8 mouse cellular contexts compared by ENCODE assay signal in genomic region chr17:9167571-9168201, GRCm38 (mm10).
A peak's percentile ranks its signal among the peaks of the same experiment; 100 is the strongest.
DNase-seq lines count a peak whose midpoint lies in the region; ATAC-seq and TF ChIP-seq lines count a peak whose summit lies in the region.

No protein-coding gene starts in this region.

- H3K4me3 ChIP-seq in lung, adult 2 months (replicated peaks; ENCODE audit: extremely low read depth, low read depth, low read length), result no peak overlapping the region
- peak overlapping the region; percentile 45 for H3K4me3 ChIP-seq in embryonic facial prominence, embryonic 13.5 days
- peak overlapping the region; percentile 61 for H3K4me3 ChIP-seq in midbrain, embryonic 10.5 days
- peak overlapping the region; percentile 8 for H3K4me3 ChIP-seq in testis, adult 2 months (ENCODE audit: control insufficient read depth, low read depth, low read length)

- no peaks in the 10 kb centered on the region for H3K36me3 ChIP-seq in embryonic facial prominence, embryonic 13.5 days
- H3K36me3 ChIP-seq in midbrain, embryonic 10.5 days, result no peaks in the 10 kb centered on the region
- H3K36me3 ChIP-seq in testis, adult 2 months (ENCODE audit: control insufficient read depth, insufficient read depth, low read length), result no peaks in the 10 kb centered on the region

- TF ChIP-seq POLR2A in lung, adult 2 months (IDR thresholded peaks at IDR 0.05; ENCODE audit: borderline replicate concordance, extremely low read depth, low read depth, low read length), result no peak
- no peak for TF ChIP-seq POLR2A in testis, adult 2 months (IDR thresholded peaks at IDR 0.05; ENCODE audit: control insufficient read depth, low read depth, low read length)

- no peak for ATAC-seq in embryonic facial prominence, embryonic 13.5 days (ENCODE audit: insufficient number of reproducible peaks, insufficient read depth, low FRiP score, low TSS enrichment, low read depth)

- peak; percentile 5 for DNase-seq in lung, adult 2 months
- DNase-seq in lung, adult 18-20 months, result no peak
- peak; percentile 14 to 15 for DNase-seq in heart, postnatal 10 days
- peak; percentile 24 to 39 for DNase-seq in layer of hippocampus, postnatal 36 days
- peak; percentile 56 for DNase-seq in midbrain, embryonic 10.5 days (ENCODE audit: low spot score)
- DNase-seq in gastrocnemius, postnatal 14 days, result no peak

- intact Hi-C loops in heart, postnatal 10 days (cut with DNase I), result loop anchor here (2.0 to 5.0 kb wide), 6 partner anchors 135 to 1900 kb away; no protein-coding TSS in a partner anchor
- intact Hi-C loops in gastrocnemius, postnatal 14 days (cut with DNase I; ENCODE audit: low total_unique reads), result no loop called here

- no peaks in the 10 kb centered on the region; the same call in 1 of the 2 replicates for H3K4me1 ChIP-seq in lung, adult 2 months (ENCODE audit: control insufficient read depth, insufficient read depth, low read length)
- H3K4me1 ChIP-seq in embryonic facial prominence, embryonic 13.5 days, result peaks cover 16% of the 10 kb centered on the region
- peaks cover 40% of the 10 kb centered on the region for H3K4me1 ChIP-seq in midbrain, embryonic 10.5 days
- peaks cover 5% of the 10 kb centered on the region for H3K4me1 ChIP-seq in testis, adult 2 months (ENCODE audit: control insufficient read depth, insufficient read depth, low read length)

- TF ChIP-seq CTCF in lung, adult 2 months (IDR thresholded peaks at IDR 0.05; ENCODE audit: insufficient read depth, low read length), result no peak
- no peak for TF ChIP-seq CTCF in testis, adult 2 months (IDR thresholded peaks at IDR 0.05; ENCODE audit: control insufficient read depth, insufficient read depth, insufficient replicate concordance, low read depth, low read length)

- WGBS in lung, adult 2 months, result 1% methylated on average over 20 of the region's 20 CpGs
- 0% methylated on average over 20 of the region's 20 CpGs for WGBS in embryonic facial prominence, embryonic 13.5 days
- WGBS in midbrain, embryonic 10.5 days, result under 1% methylated on average over 20 of the region's 20 CpGs

- H3K27me3 ChIP-seq in embryonic facial prominence, embryonic 13.5 days, result peaks cover 11% of the 10 kb centered on the region; the same call in 1 of the 2 replicates
- H3K27me3 ChIP-seq in midbrain, embryonic 10.5 days (ENCODE audit: low read depth, poor library complexity, severe bottlenecking), result no peaks in the 10 kb centered on the region; the same call in 1 of the 2 replicates
- no peaks in the 10 kb centered on the region for H3K27me3 ChIP-seq in testis, adult 2 months (ENCODE audit: control insufficient read depth, insufficient read depth, low read length)

- no peaks in the 10 kb centered on the region for H3K9me3 ChIP-seq in embryonic facial prominence, embryonic 13.5 days
- no peaks in the 10 kb centered on the region for H3K9me3 ChIP-seq in midbrain, embryonic 10.5 days (replicated peaks)

- H3K27ac ChIP-seq in embryonic facial prominence, embryonic 13.5 days, result no peak overlapping the region
- H3K27ac ChIP-seq in midbrain, embryonic 10.5 days (replicated peaks), result peak overlapping the region; percentile 89
- H3K27ac ChIP-seq in testis, adult 2 months (ENCODE audit: control insufficient read depth, insufficient read depth, low read depth, low read length), result no peak overlapping the region

- peak overlapping the region; percentile 68 for H3K9ac ChIP-seq in embryonic facial prominence, embryonic 13.5 days

- peak overlapping the region; percentile 81 for H3K4me2 ChIP-seq in embryonic facial prominence, embryonic 13.5 days

Comparison
In these comparisons a context has a peak if more than half of its experiments do, and no peak if none do; other contexts are left out.
1. DNase-seq: peak in lung, adult 2 months (single experiment), heart, postnatal 10 days (2 of 2), layer of hippocampus, postnatal 36 days (2 of 2) and midbrain, embryonic 10.5 days (single experiment); none in lung, adult 18-20 months (0 of 2) and gastrocnemius, postnatal 14 days (single experiment).